Mouse (Mus musculus) small intestine, adult 2 months (tissue): ENCODE results near the gene Napsa. TPM values are rescaled to one million over a fixed set of nuclear protein-coding genes. Genes with fewer than 3 reads are reported as not detected.

Experiments
- H3K27ac ChIP-seq: fragments of 200-500 bp; 2 replicates; pipeline ENCODE4 v1.5.1; 2012; ENCODE audit warnings: low read depth, low read length, control low read depth, inconsistent platforms; ENCODE audit not compliant: insufficient read depth
- H3K27me3 ChIP-seq: fragments of 200-500 bp; 2 replicates; pipeline ENCODE4 v1.6.1; 2012; ENCODE audit warnings: mild to moderate bottlenecking, moderate library complexity, low read length, inconsistent platforms; ENCODE audit not compliant: control insufficient read depth, insufficient read depth
- H3K36me3 ChIP-seq: fragments of 200-500 bp; 2 replicates; pipeline ENCODE4 v1.6.1; 2012; ENCODE audit warnings: mild to moderate bottlenecking, low read length, control low read depth, inconsistent platforms; ENCODE audit not compliant: control insufficient read depth, insufficient read depth
- H3K4me1 ChIP-seq: fragments of 200-500 bp; 2 replicates; pipeline ENCODE4 v1.6.1; 2012; ENCODE audit warnings: low read length, inconsistent platforms, mixed read lengths; ENCODE audit not compliant: control insufficient read depth, insufficient read depth, insufficient read length
- H3K4me3 ChIP-seq: fragments of 200-500 bp; 2 replicates; pipeline ENCODE4 v1.5.1; 2012; ENCODE audit warnings: low read depth, mild to moderate bottlenecking, control low read depth, inconsistent platforms, low read length, moderate library complexity
- CTCF ChIP-seq: fragments of 200-500 bp; IDR thresholded peaks from 2 replicates; pipeline ENCODE4 v1.5.1; 2012; ENCODE audit warnings: low read depth, mild to moderate bottlenecking, control low read depth, inconsistent platforms, low read length, moderate library complexity, mixed read lengths; ENCODE audit not compliant: insufficient replicate concordance, insufficient read length; ENCODE audit errors: extremely low read depth
- POLR2A ChIP-seq: fragments of 200-500 bp; IDR thresholded peaks from 2 replicates; pipeline ENCODE4 v1.6.1; 2012; ENCODE audit warnings: low read depth, mild to moderate bottlenecking, control low read depth, inconsistent platforms, low read length, moderate library complexity
- WGBS: fragments of 180-500 bp; shearing (Covaris S2); methylation state at CpG from one replicate; pipeline ENCODE4 v1.1.7; 2018; 5-methylcytosine and 5-hydroxymethylcytosine counted together
- polyA plus RNA-seq: library from polyadenylated mRNA; depleted of rRNA; stranded (reverse); fragments of >200 nt; gene quantifications from 2 replicates; pipeline ENCODE4 v1.2.3, GENCODE M21; 2012

Gene Napsa
- polyA plus RNA-seq, 1 experiment = 11.1 TPM

GRCm38 (mm10) chr7:44557629-44558028 is 14.6 kb upstream of the Napsa start:
- no peak overlapping the region for H3K27ac ChIP-seq
- TF ChIP-seq CTCF (no peak), POLR2A (no peak)
- H3K36me3 ChIP-seq = no peaks in the 10 kb centered on the region
- WGBS = 75% methylated on average over 2 of the region's 2 CpGs
- H3K4me1 ChIP-seq = peaks cover 12% of the 10 kb centered on the region; the same call in 1 of the 2 replicates
- H3K27me3 ChIP-seq = no peaks in the 10 kb centered on the region
- H3K4me3 ChIP-seq = no peak overlapping the region

GRCm38 (mm10) chr7:44560435-44561400 is 11.5 kb upstream of the Napsa start:
- H3K27ac ChIP-seq = no peak overlapping the region
- H3K36me3 ChIP-seq = no peaks in the 10 kb centered on the region
- H3K4me3 ChIP-seq = no peak overlapping the region
- TF ChIP-seq CTCF (peak; percentile 77; the same call in 1 of the 2 replicates), POLR2A (no peak)
- no peaks in the 10 kb centered on the region for H3K27me3 ChIP-seq
- H3K4me1 ChIP-seq = peaks cover 6% of the 10 kb centered on the region; the same call in 1 of the 2 replicates
- 55% methylated on average over 18 of the region's 18 CpGs for WGBS

GRCm38 (mm10) chr7:44563284-44563683 is 8.9 kb upstream of the Napsa start:
- Histone ChIP-seq H3K36me3 (no peaks in the 10 kb centered on the region), H3K4me1 (no peaks in the 10 kb centered on the region), H3K27ac (no peak overlapping the region), H3K4me3 (no peak overlapping the region), H3K27me3 (no peaks in the 10 kb centered on the region)
- WGBS = 27% methylated on average over 8 of the region's 8 CpGs
- TF ChIP-seq CTCF (no peak), POLR2A (no peak)

- no peaks in the 10 kb centered on the region for H3K36me3 ChIP-seq
- TF ChIP-seq POLR2A = no peak
- no peak for TF ChIP-seq CTCF
- no peaks in the 10 kb centered on the region for H3K4me1 ChIP-seq
- H3K4me3 ChIP-seq = no peak overlapping the region
- no peak overlapping the region for H3K27ac ChIP-seq
- 79% methylated on average over 10 of the region's 10 CpGs for WGBS
- no peaks in the 10 kb centered on the region for H3K27me3 ChIP-seq
These were observed 7.7 kb upstream of the Napsa start for GRCm38 (mm10) chr7:44564486-44564885.

- no peaks in the 10 kb centered on the region for H3K4me1 ChIP-seq
- H3K36me3 ChIP-seq = no peaks in the 10 kb centered on the region
- no peak overlapping the region for H3K4me3 ChIP-seq
- H3K27ac ChIP-seq = no peak overlapping the region
- no peaks in the 10 kb centered on the region for H3K27me3 ChIP-seq
- TF ChIP-seq CTCF (no peak), POLR2A (no peak)
- WGBS = 63% methylated on average over 6 of the region's 6 CpGs
These were observed 6.8 kb upstream of the Napsa start for GRCm38 (mm10) chr7:44565414-44565813.

- H3K36me3 ChIP-seq = no peaks in the 10 kb centered on the region
- WGBS = 37% methylated on average over 9 of the region's 9 CpGs
- no peak for TF ChIP-seq POLR2A
- no peak for TF ChIP-seq CTCF
- H3K4me1 ChIP-seq = 0 out of 2 replicates have a peak, but pooled peaks cover 2% of the 10 kb centered on the region
- H3K27ac ChIP-seq = no peak overlapping the region
- no peak overlapping the region for H3K4me3 ChIP-seq
- H3K27me3 ChIP-seq = 0 out of 2 replicates have a peak, but pooled peaks cover 2% of the 10 kb centered on the region
These were observed 3.4 kb upstream of the Napsa start for GRCm38 (mm10) chr7:44568803-44569202.

GRCm38 (mm10) chr7:44570989-44571388 is 1.2 kb upstream of the Napsa start:
- 0 out of 2 replicates have a peak, but pooled peaks cover 2% of the 10 kb centered on the region for H3K27me3 ChIP-seq
- WGBS = 60% methylated on average over 6 of the region's 6 CpGs
- no peak overlapping the region for H3K27ac ChIP-seq
- no peak overlapping the region for H3K4me3 ChIP-seq
- H3K4me1 ChIP-seq = 0 out of 2 replicates have a peak, but pooled peaks cover 2% of the 10 kb centered on the region
- TF ChIP-seq POLR2A (no peak), CTCF (no peak)
- no peaks in the 10 kb centered on the region for H3K36me3 ChIP-seq
